Mouse (Mus musculus) CD4-positive helper T cell, adult 2 months (primary cell): ENCODE results near the gene Scn3b.

ENCODE experiments used
- DNase-seq: peaks from one replicate; pipeline ENCODE4 v3.0.0-alpha.2; 2012; ENCODE audit warnings: low read depth, missing footprints, low spot score

The Scn3b gene

GRCm38 (mm10) chr9:40268748-40269102, 292 bp upstream of the Scn3b start:
- DNase-seq: no peak

GRCm38 (mm10) chr9:40269880-40270279, 863 bp downstream of the Scn3b start:
- no peak for DNase-seq

GRCm38 (mm10) chr9:40271075-40271474, 2.1 kb downstream of the Scn3b start:
- no peak for DNase-seq

GRCm38 (mm10) chr9:40272822-40273221, 3.8 kb downstream of the Scn3b start:
- DNase-seq: no peak

GRCm38 (mm10) chr9:40275904-40276303, 6.9 kb downstream of the Scn3b start:
- no peak for DNase-seq

- no peak for DNase-seq
Observed at GRCm38 (mm10) chr9:40277671-40278070, 8.7 kb downstream of the Scn3b start.

GRCm38 (mm10) chr9:40279438-40279837, 10.4 kb downstream of the Scn3b start:
- no peak for DNase-seq

- no peak for DNase-seq
Observed at GRCm38 (mm10) chr9:40282968-40283367, 14.0 kb downstream of the Scn3b start.

- DNase-seq: no peak
Observed at GRCm38 (mm10) chr9:40292475-40292874, 23.5 kb downstream of the Scn3b start.

- DNase-seq: no peak
Observed at GRCm38 (mm10) chr9:40293286-40293685, 24.3 kb downstream of the Scn3b start.

- DNase-seq: no peak
Observed at GRCm38 (mm10) chr9:40293740-40294139, 24.7 kb downstream of the Scn3b start.

- DNase-seq: no peak
Observed at GRCm38 (mm10) chr9:40294210-40294609, 25.2 kb downstream of the Scn3b start.

GRCm38 (mm10) chr9:40294866-40295265, 25.8 kb downstream of the Scn3b start:
- no peak for DNase-seq

- no peak for DNase-seq
Observed at GRCm38 (mm10) chr9:40296251-40296650, 27.2 kb downstream of the Scn3b start.

GRCm38 (mm10) chr9:40297969-40298368, 29.0 kb downstream of the Scn3b start:
- DNase-seq: no peak

- DNase-seq: no peak
Observed at GRCm38 (mm10) chr9:40299323-40299722, 30.3 kb downstream of the Scn3b start.

- no peak for DNase-seq
Observed at GRCm38 (mm10) chr9:40300018-40300989, 31.3 kb downstream of the Scn3b start.

- no peak for DNase-seq
Observed at GRCm38 (mm10) chr9:40301475-40301874, 32.5 kb downstream of the Scn3b start.

- DNase-seq: no peak
Observed at GRCm38 (mm10) chr9:40302375-40302774, 33.4 kb downstream of the Scn3b start.

GRCm38 (mm10) chr9:40304243-40304642, 35.2 kb downstream of the Scn3b start:
- DNase-seq: no peak

GRCm38 (mm10) chr9:40307311-40307710, 38.3 kb downstream of the Scn3b start:
- no peak for DNase-seq

GRCm38 (mm10) chr9:40309876-40310275, 40.9 kb downstream of the Scn3b start:
- no peak for DNase-seq

GRCm38 (mm10) chr9:40311813-40312212, 42.8 kb downstream of the Scn3b start:
- DNase-seq: no peak
